Mouse (Mus musculus) ES-Bruce4 (cell line): ENCODE results near the gene Tcp11l2. TPM values are rescaled to one million over a fixed set of nuclear protein-coding genes. Genes with fewer than 3 reads are reported as not detected.

Source experiments
- H3K27ac ChIP-seq: 2 replicates; pipeline ENCODE4 v1.5.1; 2012; ENCODE audit warnings: low read length, inconsistent platforms; ENCODE audit not compliant: insufficient read depth
- H3K27me3 ChIP-seq: 2 replicates; pipeline ENCODE4 v1.6.1; 2012; ENCODE audit warnings: mild to moderate bottlenecking, low read length, inconsistent platforms; ENCODE audit not compliant: control insufficient read depth, poor library complexity, insufficient read depth, severe bottlenecking
- H3K36me3 ChIP-seq: 2 replicates; pipeline ENCODE4 v1.6.1; 2012; ENCODE audit warnings: inconsistent platforms, mild to moderate bottlenecking, low read length, moderate library complexity; ENCODE audit not compliant: control insufficient read depth, poor library complexity, insufficient read depth, severe bottlenecking
- H3K4me1 ChIP-seq: one replicate; pipeline ENCODE4 v1.8.1; 2011; ENCODE audit warnings: low read length; ENCODE audit not compliant: control insufficient read depth, insufficient read depth
- H3K4me3 ChIP-seq: 2 replicates; pipeline ENCODE4 v1.5.1; 2011; ENCODE audit warnings: low read depth, mild to moderate bottlenecking, low read length
- H3K9ac ChIP-seq: 2 replicates; pipeline ENCODE4 v1.6.1; 2012; ENCODE audit warnings: low read depth, mild to moderate bottlenecking, inconsistent platforms; ENCODE audit not compliant: poor library complexity, severe bottlenecking
- H3K9me3 ChIP-seq: replicated peaks from 2 replicates; pipeline ENCODE4 v1.6.1; 2012; ENCODE audit warnings: mild to moderate bottlenecking, low read length, inconsistent platforms; ENCODE audit not compliant: control insufficient read depth, poor library complexity, insufficient read depth, severe bottlenecking
- CTCF ChIP-seq: IDR thresholded peaks from one replicate; pipeline ENCODE4 v1.8.1; 2011; ENCODE audit warnings: low read depth, low read length
- EP300 ChIP-seq: IDR thresholded peaks from 2 replicates; pipeline ENCODE4 v1.6.1; 2011; ENCODE audit warnings: low read depth, low read length; ENCODE audit not compliant: insufficient read depth
- POLR2A ChIP-seq: IDR thresholded peaks from one replicate; pipeline ENCODE4 v1.8.1; 2011; ENCODE audit warnings: low read length; ENCODE audit not compliant: insufficient read depth
- polyA plus RNA-seq: library from polyadenylated mRNA; stranded (reverse); fragments of >200 nt; gene quantifications from 2 replicates; pipeline ENCODE4 v1.2.4, GENCODE M21; 2011; ENCODE audit warnings: low read depth; ENCODE audit not compliant: missing spikeins, insufficient read depth, insufficient read length

The Tcp11l2 gene
- polyA plus RNA-seq, 1 experiment, result 3.6 TPM

DNA sequence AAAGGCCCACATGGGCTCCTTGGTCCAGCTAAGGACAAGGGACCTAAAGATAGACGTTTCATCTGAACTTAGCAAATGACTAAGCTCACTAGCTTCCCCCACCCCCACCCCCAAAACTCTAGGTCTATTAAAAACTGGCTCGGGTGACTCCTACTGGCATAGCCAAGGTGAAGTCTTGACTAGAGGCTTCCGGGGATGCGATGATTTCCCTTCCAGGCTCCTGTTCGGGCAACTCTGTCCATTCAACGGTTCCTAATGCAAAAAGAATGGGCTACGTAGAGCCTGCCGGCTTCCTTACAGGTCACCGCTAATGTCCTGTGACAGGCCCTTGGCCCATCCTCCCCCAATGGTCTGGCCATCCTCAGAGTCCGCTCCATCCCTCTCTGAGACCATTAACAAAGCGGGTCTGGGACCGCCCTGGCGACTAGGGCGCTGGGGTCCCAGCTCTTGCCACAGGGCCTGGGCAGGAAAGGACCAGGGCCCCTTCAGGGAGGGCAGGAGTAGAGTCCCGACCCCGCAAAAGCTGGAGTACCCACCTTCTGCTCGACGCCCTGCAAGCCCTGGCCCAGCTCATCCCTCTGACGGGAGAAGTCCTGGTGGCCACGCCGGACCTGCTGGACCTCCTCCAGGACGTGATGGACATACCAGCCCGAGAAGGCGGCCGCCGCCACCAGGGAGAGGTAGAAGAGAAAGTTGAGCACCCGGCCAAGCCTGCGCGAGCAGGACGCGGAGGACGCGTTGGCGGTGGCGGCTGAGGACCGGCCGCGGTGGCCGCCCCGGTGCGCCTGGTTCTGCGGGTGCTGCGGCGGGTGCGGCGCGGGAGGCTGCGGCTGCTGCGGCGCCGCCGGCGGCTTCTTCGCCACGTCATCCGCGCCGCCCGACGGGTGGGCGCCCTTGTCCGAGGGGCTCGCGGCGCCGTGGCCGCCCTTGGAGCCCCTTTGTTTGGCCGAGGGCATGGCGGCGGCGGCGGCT is 43.2 kb upstream of the Tcp11l2 start:
- H3K9me3 ChIP-seq, result no peaks in the 10 kb centered on the region
- H3K27ac ChIP-seq, result no peak overlapping the region
- peaks cover 3% of the 10 kb centered on the region for H3K4me1 ChIP-seq
- H3K36me3 ChIP-seq, result peaks cover 6% of the 10 kb centered on the region
- TF ChIP-seq POLR2A, result no peak
- TF ChIP-seq CTCF, result no peak
- H3K4me3 ChIP-seq, result peak overlapping the region; percentile 76
- peak overlapping the region; percentile 73 for H3K9ac ChIP-seq
- no peaks in the 10 kb centered on the region for H3K27me3 ChIP-seq

DNA sequence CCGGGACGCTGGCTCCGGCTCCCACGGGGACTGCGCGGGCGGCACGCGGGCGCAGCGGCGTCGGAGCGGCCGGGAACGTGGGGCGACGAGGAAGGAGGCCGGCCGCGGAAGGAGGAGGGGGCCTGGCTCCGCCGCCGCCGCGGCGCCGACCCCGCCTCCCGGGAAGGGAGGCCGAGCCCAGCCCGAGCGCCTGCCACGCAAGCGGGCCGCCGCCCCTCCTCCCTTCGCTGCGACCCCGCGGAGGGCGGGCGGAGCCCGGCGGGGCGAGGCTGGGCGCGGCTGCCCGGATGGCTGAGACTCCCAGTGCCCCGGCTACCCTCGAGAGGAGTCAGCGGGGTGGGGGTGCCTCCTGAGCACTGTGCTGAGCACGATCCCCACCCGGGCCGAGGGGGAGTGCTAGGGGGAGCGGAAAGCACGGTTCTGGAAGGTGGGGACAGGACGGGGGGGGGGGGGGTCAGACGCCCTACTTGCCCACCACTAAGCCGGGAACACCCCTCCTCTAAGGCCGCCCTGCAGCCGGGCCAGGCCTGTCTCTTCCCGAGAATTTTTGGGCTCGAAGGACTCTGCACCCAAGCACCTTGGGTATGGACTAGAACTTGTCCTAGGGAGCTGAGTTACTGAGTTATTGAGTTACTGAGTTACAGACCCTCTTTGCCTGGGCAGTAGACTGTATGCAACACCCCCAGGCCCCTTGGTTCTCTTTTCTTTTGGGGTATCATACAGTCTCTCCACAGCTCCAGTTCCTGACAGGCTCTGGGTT is 42.3 kb upstream of the Tcp11l2 start, which contains the start of gene Ckap4:
Ckap4 (minus strand) TSS at position 151 of the 760 bp plus-strand sequence.
- TF ChIP-seq POLR2A (no peak), CTCF (no peak), EP300 (no peak)
- H3K4me1 ChIP-seq, result no peaks in the 10 kb centered on the region

DNA sequence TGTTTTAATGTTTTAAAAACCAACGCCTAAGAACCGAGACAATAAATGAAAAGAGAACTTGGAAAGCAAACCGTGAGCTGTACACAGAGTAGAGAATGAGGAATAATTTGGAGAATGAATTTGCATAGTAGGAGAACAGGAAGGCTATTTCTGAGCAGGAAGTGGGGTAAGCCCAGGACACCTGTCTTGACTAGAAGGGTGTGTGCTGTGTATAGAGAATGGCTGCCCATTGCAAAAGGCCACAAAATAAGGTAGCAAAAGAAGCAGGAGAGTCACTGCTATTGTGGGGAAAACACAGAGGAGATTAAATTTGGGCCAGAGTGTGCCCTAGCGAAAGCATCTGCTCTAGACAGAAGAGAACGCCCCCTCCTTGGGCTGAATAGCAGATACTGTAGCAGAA is 41.0 kb upstream of the Tcp11l2 start:
- Histone ChIP-seq H3K36me3 (no peaks in the 10 kb centered on the region), H3K4me1 (no peaks in the 10 kb centered on the region), H3K27me3 (no peaks in the 10 kb centered on the region), H3K4me3 (no peak overlapping the region), H3K27ac (no peak overlapping the region), H3K9me3 (no peaks in the 10 kb centered on the region), H3K9ac (no peak overlapping the region)
- TF ChIP-seq EP300 (no peak), CTCF (no peak), POLR2A (no peak)

More for the DNA sequence above, 42.3 kb upstream of the Tcp11l2 start, which contains the start of gene Ckap4:
- Histone ChIP-seq H3K4me3 (peak within 1 kb of the TSS; percentile 76), H3K9ac (peak within 1 kb of the TSS; percentile 73), H3K27me3 (no peaks in the 10 kb centered on the region), H3K27ac (no peak within 1 kb of the TSS), H3K36me3 (no peaks in the 10 kb centered on the region), H3K9me3 (no peaks in the 10 kb centered on the region)

DNA sequence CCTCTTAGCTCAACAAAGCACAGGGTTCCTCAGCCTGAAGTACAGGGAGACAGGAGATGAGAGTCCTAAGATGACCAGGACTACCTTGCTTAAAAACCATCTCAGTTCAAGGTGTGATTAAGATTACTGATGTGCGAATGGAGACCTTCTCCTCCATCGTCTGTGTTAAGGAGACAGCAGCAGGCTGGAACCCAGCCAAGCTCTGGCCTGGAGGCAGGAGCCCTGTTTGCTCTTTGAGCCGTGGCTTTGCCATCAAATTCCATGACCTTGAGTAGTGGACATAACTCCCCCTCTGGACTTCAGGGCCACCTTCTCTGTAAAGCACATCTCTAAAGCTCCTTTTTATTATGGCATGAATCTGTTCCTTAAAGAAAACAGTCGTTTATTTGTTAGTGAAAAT is 40.6 kb upstream of the Tcp11l2 start:
- Histone ChIP-seq H3K9ac (no peak overlapping the region), H3K36me3 (no peaks in the 10 kb centered on the region), H3K9me3 (no peaks in the 10 kb centered on the region), H3K4me3 (no peak overlapping the region), H3K27me3 (no peaks in the 10 kb centered on the region), H3K27ac (no peak overlapping the region), H3K4me1 (no peaks in the 10 kb centered on the region)
- TF ChIP-seq EP300 (no peak), CTCF (no peak), POLR2A (no peak)

DNA sequence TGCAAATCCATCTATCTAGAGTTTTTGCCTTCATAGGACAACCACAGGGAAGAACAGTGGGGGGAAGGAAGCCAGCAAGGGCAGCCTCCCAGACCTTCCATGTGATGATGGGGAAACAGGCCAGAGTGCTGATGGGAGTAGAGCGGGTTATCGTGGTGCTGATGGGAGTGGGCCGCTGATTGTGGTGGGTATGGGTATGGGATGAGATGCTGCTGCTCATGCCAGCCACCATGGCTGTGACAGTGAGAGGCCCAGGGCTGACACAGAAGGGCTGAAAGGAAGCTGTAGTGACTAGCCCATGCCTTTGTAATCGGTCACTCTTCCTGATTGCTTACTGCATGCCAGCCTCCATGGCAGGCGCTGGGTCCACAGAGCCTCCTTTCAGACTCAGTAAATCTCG is 36.8 kb upstream of the Tcp11l2 start:
- H3K36me3 ChIP-seq, result no peaks in the 10 kb centered on the region
- H3K4me3 ChIP-seq, result no peak overlapping the region
- H3K27me3 ChIP-seq, result no peaks in the 10 kb centered on the region
- H3K9ac ChIP-seq, result no peak overlapping the region
- TF ChIP-seq EP300 (no peak), POLR2A (no peak), CTCF (no peak)
- no peak overlapping the region for H3K27ac ChIP-seq
- no peaks in the 10 kb centered on the region for H3K9me3 ChIP-seq
- H3K4me1 ChIP-seq, result no peaks in the 10 kb centered on the region
